ENCODE assay signal across 22 mouse cellular contexts in genomic region chr7:31106166-31106565, GRCm38 (mm10). TPM values are rescaled to one million over a fixed set of nuclear protein-coding genes. Genes with fewer than 3 reads are reported as not detected.
A peak's percentile ranks its signal among the peaks of the same experiment; 100 is the strongest.
DNase-seq lines count a peak whose midpoint lies in the region; TF ChIP-seq lines count a peak whose summit lies in the region.
"Had no signal": no experiment of that assay in that cellular context is flagged by ENCODE, and none has a peak within 500 bp of the region (broad histone marks: within the 10 kb centered on the region; RNA-seq: fewer than 3 reads in every experiment).

No protein-coding gene starts in this region.

- intact Hi-C loops in heart, postnatal 10 days (cut with DNase I), result no loop called here

- no peaks in the 10 kb centered on the region for H3K36me3 ChIP-seq in thymus, adult 2 months (ENCODE audit: control insufficient read depth, insufficient read depth, low read length)
- no peaks in the 10 kb centered on the region for H3K36me3 ChIP-seq in splenic B cell, adult 2 months (ENCODE audit: control insufficient read depth, insufficient read depth, low read length, poor library complexity, severe bottlenecking)
- H3K36me3 ChIP-seq: embryonic facial prominence, embryonic 10.5 days; embryonic facial prominence, embryonic 13.5 days; forebrain, embryonic 12.5 days; forebrain, embryonic 15.5 days; G1E had no signal

- H3K4me3 ChIP-seq in thymus, adult 2 months (ENCODE audit: control insufficient read depth, insufficient read depth, low read length), result no peak overlapping the region
- H3K4me3 ChIP-seq: embryonic facial prominence, embryonic 10.5 days; embryonic facial prominence, embryonic 13.5 days; erythroblast, embryonic 14.5 days; forebrain, embryonic 12.5 days; forebrain, embryonic 15.5 days; gastrocnemius, adult 2 months had no signal

- no peak for DNase-seq in thymus, adult 2 months
- no peak for DNase-seq in thymus, postnatal 25 days
- peak; percentile 75 for DNase-seq in 416B (ENCODE audit: low read depth)
- DNase-seq in B cell, adult 2 months, result peak; percentile 25 to 26
- peak; percentile 28 for DNase-seq in splenic B cell, adult 2 months (ENCODE audit: low read depth, low spot score)
- no peak for DNase-seq in kidney, postnatal 36 days
- no peak for DNase-seq in heart, postnatal 10 days
- DNase-seq: adrenal gland, postnatal 36 days; embryo, embryonic 11 days; gastrocnemius, adult 2 months; gastrocnemius, postnatal 14 days had no signal

- peak overlapping the region; percentile 70 for H3K27ac ChIP-seq in thymus, adult 2 months (ENCODE audit: control insufficient read depth, insufficient read depth, low read length)
- H3K27ac ChIP-seq: embryonic facial prominence, embryonic 10.5 days; embryonic facial prominence, embryonic 13.5 days; forebrain, embryonic 12.5 days; forebrain, embryonic 15.5 days; hindbrain, embryonic 14.5 days; hindbrain, postnatal 0 days had no signal

- no peak for TF ChIP-seq CTCF in thymus, adult 2 months (IDR thresholded peaks at IDR 0.05; ENCODE audit: borderline replicate concordance, control insufficient read depth, extremely low read depth, insufficient read depth, low read length, poor library complexity)

- 8% methylated on average over 3 of the region's 3 CpGs for WGBS in thymus, adult 2 months

- TF ChIP-seq POLR2A in thymus, adult 2 months (IDR thresholded peaks at IDR 0.05; ENCODE audit: control insufficient read depth, extremely low read depth, insufficient read depth, low read length, poor library complexity), result no peak

- peaks cover 18% of the 10 kb centered on the region for H3K4me1 ChIP-seq in thymus, adult 2 months (replicated peaks; ENCODE audit: control insufficient read depth, insufficient read depth, low read length)
- H3K4me1 ChIP-seq: embryonic facial prominence, embryonic 13.5 days; forebrain, embryonic 12.5 days; forebrain, embryonic 15.5 days had no signal

- no peaks in the 10 kb centered on the region for H3K27me3 ChIP-seq in thymus, adult 2 months (ENCODE audit: control insufficient read depth, insufficient read depth, low read length)
- H3K27me3 ChIP-seq in splenic B cell, adult 2 months (ENCODE audit: control insufficient read depth, insufficient read depth, low read length, poor library complexity, severe bottlenecking), result no peaks in the 10 kb centered on the region
- H3K27me3 ChIP-seq: CH12.LX; embryonic facial prominence, embryonic 13.5 days; forebrain, embryonic 12.5 days; forebrain, embryonic 15.5 days had no signal

RNA-seq across cellular contexts. Expression of gene Hpn, which starts 8.9 kb away (rescaled TPM):
- 7.0 and 8.2 TPM in 2 replicates for polyA plus RNA-seq in thymus, adult 2 months (2012; rRNA removed)
- 1 to 10 TPM; 2.5 to 3.0 TPM for total RNA-seq in heart, postnatal 10 days (2021)
- total RNA-seq: hindbrain, postnatal 0 days had no signal
- polyA plus RNA-seq: G1E had no signal

RNA-seq across cellular contexts. Expression of gene Scn1b, which starts 20.6 kb away (rescaled TPM):
- 18.7 and 21.2 TPM in 2 replicates for polyA plus RNA-seq in thymus, adult 2 months (2012; rRNA removed)
- 10 to 100 TPM; 13.2 to 13.9 TPM for total RNA-seq in heart, postnatal 10 days (2021)
- total RNA-seq: G1E had no signal
- polyA plus RNA-seq: G1E had no signal

RNA-seq across cellular contexts. Expression of gene Fxyd3, which starts 29.7 kb away (rescaled TPM):
- 23.5 and 34.7 TPM in 2 replicates for polyA plus RNA-seq in thymus, adult 2 months (2012; rRNA removed)
- total RNA-seq in heart, postnatal 10 days (2021), result 1 to 10 TPM; 2.8 to 5.1 TPM
- total RNA-seq: CH12.LX; hindbrain, postnatal 0 days had no signal
- polyA plus RNA-seq: erythroblast, embryonic 14.5 days; forebrain, embryonic 15.5 days; G1E; Patski had no signal

RNA-seq across cellular contexts. Expression of gene Lgi4, which starts 47.0 kb away (rescaled TPM):
- 1.1 and 1.8 TPM in 2 replicates for polyA plus RNA-seq in thymus, adult 2 months (2012; rRNA removed)
- 1 to 10 TPM; 3.0 to 4.3 TPM for total RNA-seq in heart, postnatal 10 days (2021)
- total RNA-seq: CH12.LX had no signal
- polyA plus RNA-seq: erythroblast, embryonic 14.5 days; G1E; heart, embryonic 14.5 days had no signal

RNA-seq across cellular contexts. Expression of gene Fxyd1, which starts 49.2 kb away (rescaled TPM):
- polyA plus RNA-seq in thymus, adult 2 months (2012; rRNA removed), result 46.4 and 107 TPM in 2 replicates
- 100 to 1,000 TPM; 695 to 726 TPM for total RNA-seq in heart, postnatal 10 days (2021)
- total RNA-seq: CH12.LX, G1E had no signal
- polyA plus RNA-seq: G1E, Patski had no signal

Comparison
In these comparisons a context has a peak if more than half of its experiments do, and no peak if none do; other contexts are left out.
1. DNase-seq: peak in 416B (single experiment), B cell, adult 2 months (2 of 2) and splenic B cell, adult 2 months (single experiment); none in thymus, adult 2 months (single experiment), thymus, postnatal 25 days (single experiment), kidney, postnatal 36 days (0 of 2) and heart, postnatal 10 days (0 of 2).